Mouse (Mus musculus): ENCODE results near the gene Aldh2.

Aldh2 gene

DNA sequence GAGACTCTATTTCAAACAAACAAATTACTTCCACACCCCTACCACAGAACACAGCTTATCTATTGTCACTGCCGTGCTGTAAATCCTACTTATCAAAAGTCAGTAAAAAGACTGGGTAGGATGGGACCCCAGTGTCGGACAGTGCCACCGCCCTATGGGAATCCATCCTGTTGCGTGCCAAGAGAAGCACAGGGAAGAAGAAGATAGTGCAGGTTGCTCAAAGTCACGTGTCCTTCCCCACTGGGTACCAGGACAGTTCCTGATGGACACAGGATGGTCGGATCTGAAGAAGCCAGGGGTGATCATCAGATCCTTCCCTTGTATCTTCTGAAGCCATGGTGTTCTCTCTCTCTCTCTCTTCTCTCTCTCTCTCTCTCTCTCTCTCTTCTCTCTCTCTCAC, 2.1 kb upstream of the Aldh2 start:
- DNase-seq (ENCODE audit: low spot score), result no peak

GRCm38 (mm10) chr5:121594714-121595313, 1.2 kb upstream of the Aldh2 start:
- DNase-seq (ENCODE audit: low spot score), result no peak

GRCm38 (mm10) chr5:121592816-121593407, 712 bp downstream of the Aldh2 start:
- no peak for DNase-seq (ENCODE audit: low spot score)

DNA sequence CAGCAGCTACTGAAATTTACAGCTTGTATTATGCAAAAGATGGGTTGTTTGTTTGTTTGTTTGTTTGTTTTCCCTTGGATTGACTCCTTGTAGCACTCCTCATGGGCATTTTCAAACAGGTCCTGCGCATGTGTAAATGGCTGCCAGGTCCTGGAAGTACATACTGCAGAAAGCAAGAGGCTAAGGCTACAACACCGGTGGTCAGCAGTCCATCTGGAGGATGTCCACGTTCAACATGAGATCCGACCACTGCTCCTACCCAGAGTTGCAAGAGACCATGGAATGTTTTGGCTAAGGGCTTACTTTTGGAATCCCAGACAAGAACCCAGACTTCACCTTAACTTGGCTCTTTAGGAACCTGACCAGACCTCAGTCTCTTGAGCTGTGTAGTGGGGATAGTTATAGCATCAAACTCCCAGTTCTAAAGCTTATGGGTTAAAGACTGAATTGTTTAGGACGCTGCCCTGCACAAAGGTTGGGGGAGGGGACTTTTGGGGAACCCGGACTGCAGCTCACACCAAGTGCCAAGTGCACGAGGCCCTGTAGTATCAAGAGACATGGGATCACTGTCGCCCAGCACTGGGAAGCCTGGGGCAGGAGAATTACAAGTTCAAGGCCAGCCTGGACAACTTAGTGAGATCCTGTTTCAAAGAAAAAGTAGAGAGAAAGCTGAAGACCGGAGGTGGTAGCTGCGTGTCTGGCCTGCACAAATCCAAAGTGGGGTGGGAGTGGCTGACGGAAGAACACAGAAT, 1.4 kb downstream of the Aldh2 start:
- no peak for DNase-seq (ENCODE audit: low spot score)

DNA sequence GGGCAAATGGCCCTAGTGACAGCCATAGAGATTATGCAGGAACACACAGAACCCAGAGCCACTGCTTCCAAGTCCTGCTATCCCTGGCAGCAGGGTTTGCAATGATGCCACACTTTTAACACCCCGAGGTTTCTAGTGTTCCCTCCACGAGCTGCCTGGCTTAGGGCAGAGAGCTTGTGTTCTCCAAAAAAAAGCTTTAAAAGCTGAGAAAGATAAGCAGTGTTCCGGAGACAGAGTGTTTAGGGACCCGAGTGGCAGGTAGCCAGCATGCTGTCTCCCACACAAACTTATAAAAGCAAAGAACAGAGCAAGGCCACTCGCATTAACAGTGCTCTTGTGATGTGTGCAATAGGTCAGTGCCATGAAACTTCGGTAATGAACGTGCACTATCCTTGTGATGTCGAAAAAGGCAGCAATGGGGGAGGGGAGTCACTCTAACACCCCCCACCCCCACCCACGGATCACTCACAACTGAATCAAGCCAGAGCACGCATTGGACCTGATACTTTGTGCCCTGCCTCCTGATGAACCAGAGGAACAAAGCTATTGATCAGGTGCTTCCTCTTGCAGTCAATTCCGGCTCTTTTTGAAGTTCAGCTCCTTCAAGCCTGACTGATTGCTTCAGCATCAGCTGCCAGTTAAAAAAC, 2.1 kb downstream of the Aldh2 start:
- no peak for DNase-seq (ENCODE audit: low spot score)

- no peak for DNase-seq (ENCODE audit: low spot score)
Observed at GRCm38 (mm10) chr5:121589928-121590327, 3.7 kb downstream of the Aldh2 start.

- no peak for DNase-seq (ENCODE audit: low spot score)
Observed at GRCm38 (mm10) chr5:121586400-121587039, 7.1 kb downstream of the Aldh2 start.

DNA sequence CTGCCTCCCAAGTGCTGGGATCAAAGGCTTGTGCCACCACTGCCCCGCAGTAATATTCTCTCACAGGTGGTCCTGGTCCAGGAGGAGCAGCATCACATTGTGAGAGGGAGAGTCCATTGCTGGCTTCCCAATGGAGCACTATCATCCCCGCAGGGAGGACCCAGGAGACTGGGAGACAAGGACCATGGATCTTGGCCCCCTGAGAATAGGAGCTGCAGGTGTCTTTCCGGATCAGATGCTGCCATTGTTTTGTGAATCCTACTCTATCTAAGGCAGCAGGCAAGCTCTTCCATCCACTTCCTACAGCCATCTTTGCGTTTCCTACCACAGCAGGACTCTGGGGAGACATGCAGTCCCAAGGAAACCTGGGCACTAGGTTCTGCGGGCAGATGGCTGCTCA, 7.9 kb downstream of the Aldh2 start:
- DNase-seq (ENCODE audit: low spot score), result no peak

DNA sequence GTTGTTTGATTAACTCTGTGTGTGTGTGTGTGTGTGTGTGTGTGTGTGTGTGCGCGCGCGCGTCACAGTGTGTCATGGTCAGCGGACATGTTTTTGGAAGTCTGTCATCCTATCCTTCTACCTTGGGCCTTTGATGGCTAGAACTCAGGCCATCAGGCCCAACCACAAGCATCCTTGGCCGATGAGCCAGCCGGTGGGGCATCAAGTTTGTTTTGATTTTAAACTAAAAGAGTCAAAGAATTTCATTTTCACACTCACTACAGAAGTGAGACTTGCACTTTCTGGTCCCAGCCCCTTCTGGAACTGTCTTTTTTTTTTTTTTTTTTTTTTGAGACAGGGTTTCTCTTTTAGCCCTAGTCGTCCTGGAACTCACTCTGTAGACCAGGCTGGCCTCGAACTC, 8.6 kb downstream of the Aldh2 start:
- DNase-seq (ENCODE audit: low spot score), result no peak

- peak; percentile 85 for DNase-seq (ENCODE audit: low spot score)
Observed at GRCm38 (mm10) chr5:121583765-121584501, 9.7 kb downstream of the Aldh2 start.

DNA sequence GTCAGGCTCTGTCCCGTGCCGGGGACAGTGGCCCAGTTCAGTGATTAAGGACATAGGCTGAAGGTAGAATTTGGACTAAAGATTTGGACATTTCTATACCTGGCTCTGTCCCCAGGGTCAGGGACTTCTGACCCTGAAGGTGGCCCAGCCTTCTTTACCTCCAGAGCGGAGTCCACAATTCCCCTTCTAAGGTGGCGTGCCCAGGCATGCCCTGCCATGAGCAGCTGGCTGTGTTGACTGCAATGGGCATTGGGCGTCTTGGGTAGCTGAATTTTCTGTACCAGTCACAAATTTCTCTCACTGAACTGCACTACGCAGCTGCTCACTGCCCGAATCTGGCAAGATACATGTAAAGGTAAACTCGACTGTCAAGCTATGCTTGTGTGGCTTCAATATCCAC, 11.7 kb downstream of the Aldh2 start:
- DNase-seq (ENCODE audit: low spot score), result no peak

DNA sequence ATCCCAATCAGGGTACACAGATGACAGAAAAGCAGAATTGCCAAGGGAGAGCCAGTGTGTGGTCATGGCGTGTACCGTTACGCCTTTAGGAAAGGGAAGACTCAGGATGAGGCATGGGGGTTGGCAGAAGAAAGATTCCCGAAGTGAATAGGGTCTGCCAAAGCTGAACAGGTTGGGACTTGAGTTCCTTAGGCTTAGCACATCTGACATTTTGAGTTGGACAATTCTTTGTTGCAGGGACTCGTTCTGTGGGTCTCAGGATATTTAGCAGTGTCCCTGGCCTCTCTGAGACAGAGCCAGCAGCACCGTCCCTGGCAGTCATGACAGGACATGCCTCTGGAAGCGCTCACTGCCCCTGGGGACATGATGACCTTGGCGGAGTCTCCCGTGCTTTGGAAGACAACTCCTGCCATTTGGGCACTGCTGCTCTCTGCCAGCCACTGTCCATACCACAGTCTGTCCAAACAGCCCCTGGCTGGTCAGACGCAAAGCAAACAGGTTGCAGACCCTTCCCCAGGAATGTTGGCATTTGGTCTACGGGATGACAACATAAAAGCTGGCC, 16.6 kb downstream of the Aldh2 start:
- DNase-seq (ENCODE audit: low spot score), result no peak

GRCm38 (mm10) chr5:121575867-121576266, 17.8 kb downstream of the Aldh2 start:
- DNase-seq (ENCODE audit: low spot score), result no peak

DNA sequence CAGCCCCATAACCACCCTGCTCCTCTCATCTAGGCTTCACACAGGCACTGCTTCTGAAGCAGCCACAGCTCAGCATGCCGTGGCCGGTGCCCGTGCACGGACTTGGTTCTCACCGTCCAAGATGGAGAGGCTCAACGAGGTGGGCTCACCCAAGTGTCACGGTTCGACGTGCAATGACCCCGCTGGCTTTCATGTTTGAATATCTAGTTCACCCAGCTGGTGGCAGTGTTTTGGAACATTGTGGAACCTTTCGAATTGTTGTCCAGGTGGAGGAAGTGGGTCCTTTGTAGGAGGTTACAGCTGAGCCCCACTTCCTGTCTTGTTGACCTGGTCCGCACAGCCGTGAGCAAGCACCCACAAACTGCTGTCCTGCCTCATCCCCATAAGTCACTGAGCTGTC, 19.5 kb downstream of the Aldh2 start:
- DNase-seq (ENCODE audit: low spot score), result no peak

DNA sequence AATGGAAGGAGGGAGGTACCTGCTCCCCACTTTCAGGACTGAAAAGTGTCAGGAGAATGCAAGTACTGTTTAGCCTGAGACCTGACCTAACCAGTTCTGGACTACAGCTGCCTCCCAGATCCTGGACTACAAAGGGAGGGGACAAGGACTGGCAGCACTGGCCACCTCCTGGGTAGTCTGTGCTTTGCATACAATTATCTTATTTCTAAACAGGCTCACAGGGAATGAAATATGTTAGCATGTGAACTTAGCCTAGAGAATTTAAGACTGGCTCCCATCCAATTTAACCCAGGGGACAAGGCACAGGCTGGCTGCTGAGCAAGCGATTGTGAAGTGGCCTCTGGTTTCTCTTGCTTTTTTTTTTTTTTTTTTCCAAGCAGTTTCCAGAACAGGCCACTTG, 22.8 kb downstream of the Aldh2 start:
- DNase-seq (ENCODE audit: low spot score), result no peak

DNA sequence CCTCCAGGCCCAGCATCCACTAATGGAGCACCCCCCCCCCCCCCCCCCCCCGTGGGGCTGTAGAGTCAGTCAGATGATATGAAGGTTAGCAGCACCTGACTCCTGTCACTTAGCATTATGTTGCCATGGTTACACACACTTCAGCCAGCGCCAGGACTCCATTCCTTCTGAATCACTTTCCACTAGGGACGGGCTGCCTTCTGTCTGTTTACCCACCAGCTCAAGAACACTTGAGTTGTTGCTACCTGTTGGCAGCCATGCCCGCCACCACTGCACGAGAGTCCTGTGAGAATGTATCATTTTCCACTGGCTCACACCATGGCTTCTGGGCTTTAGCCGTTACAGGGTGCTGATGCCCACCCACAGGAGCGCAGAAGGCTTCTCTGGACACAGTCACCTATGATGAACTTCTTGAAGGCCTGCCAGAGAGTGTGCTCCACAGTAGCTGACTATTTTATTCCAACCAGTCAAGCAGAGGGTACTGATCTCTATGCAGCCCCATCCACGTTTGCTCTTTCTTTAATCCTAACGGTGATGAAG, 23.7 kb downstream of the Aldh2 start:
- DNase-seq (ENCODE audit: low spot score), result no peak

DNA sequence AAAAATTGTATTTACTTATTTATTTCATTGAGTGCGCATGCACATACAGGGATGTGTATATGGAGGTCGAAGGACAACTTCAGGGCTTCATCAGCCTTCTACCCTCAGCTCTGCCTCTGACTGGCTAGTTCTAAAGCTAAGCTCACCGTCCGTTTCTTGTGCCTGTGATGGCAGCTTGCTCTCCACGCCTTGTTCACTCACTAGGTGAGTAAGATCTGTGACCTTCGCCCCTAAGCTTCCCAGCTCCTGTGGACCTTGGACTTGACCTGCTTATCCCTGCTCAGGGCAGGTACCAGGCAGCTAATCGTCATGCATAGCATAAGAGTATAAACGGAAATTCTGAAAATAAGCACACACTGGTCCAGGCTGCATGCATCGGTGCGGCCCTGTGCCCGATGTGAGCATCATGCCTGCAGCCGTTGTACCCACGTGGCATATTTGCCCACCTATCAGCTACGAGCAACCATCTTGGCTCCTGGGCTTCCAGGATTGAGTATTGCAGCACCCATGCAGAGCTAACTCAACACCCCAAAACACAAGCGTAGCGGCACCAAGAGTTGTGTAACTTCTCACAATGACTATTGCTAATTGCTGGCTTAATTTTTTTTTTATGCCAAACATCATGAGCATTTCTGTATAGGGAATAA, 27.5 kb downstream of the Aldh2 start:
- DNase-seq (ENCODE audit: low spot score), result no peak

- peak; percentile 82 for DNase-seq (ENCODE audit: low spot score)
Observed at GRCm38 (mm10) chr5:121564468-121564895, 29.1 kb downstream of the Aldh2 start.

GRCm38 (mm10) chr5:121562436-121562835, 31.2 kb downstream of the Aldh2 start:
- DNase-seq (ENCODE audit: low spot score), result no peak

DNA sequence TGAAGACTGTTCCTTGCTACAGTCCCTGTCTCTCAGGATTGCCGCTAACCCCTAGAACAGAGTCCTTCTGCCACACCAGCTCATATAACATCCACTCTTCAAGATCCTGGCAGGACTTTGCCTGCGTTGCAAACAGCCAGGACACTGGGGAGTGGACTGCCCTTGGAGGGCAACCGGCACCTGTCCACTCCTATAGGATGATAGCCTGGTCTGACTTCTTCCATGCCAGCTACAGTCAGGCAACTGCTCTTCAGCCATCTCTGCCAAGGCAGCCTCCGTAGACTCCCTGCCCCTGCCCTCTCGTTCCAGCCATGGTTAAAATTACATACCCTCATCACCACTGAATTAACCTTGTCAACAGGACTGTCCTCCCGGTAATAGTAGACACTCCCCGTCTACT, 44.4 kb downstream of the Aldh2 start:
- DNase-seq (ENCODE audit: low spot score), result no peak

DNA sequence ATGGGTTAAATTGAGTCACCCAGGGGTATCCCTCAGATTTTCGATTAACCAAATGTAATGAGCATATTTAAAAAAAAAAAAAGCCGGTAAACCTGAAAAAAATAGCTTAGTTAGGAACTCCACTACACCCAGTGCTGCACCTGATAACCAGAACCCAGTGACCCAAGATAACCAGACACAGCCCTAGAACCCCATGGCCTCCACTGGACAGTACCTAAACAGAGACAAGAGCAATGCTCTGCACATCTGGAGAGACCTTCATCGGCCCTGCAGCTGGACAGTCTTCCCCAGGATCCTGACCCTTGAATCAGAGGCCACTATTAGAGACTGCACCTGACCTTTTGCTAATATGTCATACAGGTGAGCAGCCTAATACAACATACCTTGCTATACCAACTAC, 46.5 kb downstream of the Aldh2 start:
- DNase-seq (ENCODE audit: low spot score), result no peak
